Mouse (Mus musculus) hindbrain, postnatal 0 days (tissue): ENCODE measurements around the gene Susd1. TPM values are rescaled to one million over a fixed set of nuclear protein-coding genes. Genes with fewer than 3 reads are reported as not detected.

Experiments
- ATAC-seq: fragments of 200-750 bp; cut with Nextera tagmentation; 2 replicates; pipeline ENCODE4 v1.8.0; 2017; ENCODE audit warnings: mild to moderate bottlenecking, moderate TSS enrichment, moderate library complexity
- DNase-seq: peaks from one replicate; pipeline ENCODE4 v3.0.0-alpha.2; 2015; ENCODE audit warnings: low spot score
- H3K27ac ChIP-seq: fragments of 300-500 bp; sonication (generic); 2 replicates; pipeline ENCODE4 v1.5.1; 2014; ENCODE audit warnings: mild to moderate bottlenecking
- H3K27me3 ChIP-seq: fragments of 300-500 bp; sonication (generic); 2 replicates; pipeline ENCODE4 v1.6.1; 2014; ENCODE audit warnings: low read length, mixed read lengths; ENCODE audit not compliant: insufficient read depth
- H3K36me3 ChIP-seq: fragments of 300-500 bp; sonication (generic); 2 replicates; pipeline ENCODE4 v1.6.1; 2014; ENCODE audit warnings: low read length, mixed read lengths; ENCODE audit not compliant: insufficient read depth
- H3K4me1 ChIP-seq: fragments of 300-500 bp; sonication (generic); 2 replicates; pipeline ENCODE4 v1.6.1; 2014; ENCODE audit warnings: antibody characterized with exemption, low read length, mixed read lengths; ENCODE audit not compliant: insufficient read depth
- H3K4me2 ChIP-seq: fragments of 300-500 bp; sonication (generic); 2 replicates; pipeline ENCODE4 v1.6.1; 2014; ENCODE audit warnings: low read depth, mild to moderate bottlenecking, low read length, moderate library complexity, mixed read lengths
- H3K4me3 ChIP-seq: fragments of 300-500 bp; sonication (generic); 2 replicates; pipeline ENCODE4 v1.5.1; 2014; ENCODE audit warnings: low read length
- H3K9ac ChIP-seq: fragments of 300-500 bp; sonication (generic); replicated peaks from 2 replicates; pipeline ENCODE4 v1.6.1; 2014; ENCODE audit warnings: mild to moderate bottlenecking, low read length, moderate library complexity, mixed read lengths
- H3K9me3 ChIP-seq: fragments of 300-500 bp; sonication (generic); 2 replicates; pipeline ENCODE4 v1.6.1; 2016; ENCODE audit warnings: low read length, mixed read lengths
- CTCF ChIP-seq: IDR thresholded peaks from 2 replicates; pipeline ENCODE4 v1.5.1; 2016; ENCODE audit warnings: antibody characterized with exemption, control low read depth, low read depth
- WGBS: fragments of 180-500 bp; shearing (Covaris S2); extraction: QIAGEN DNeasy Blood & Tissue Kit; methylation state at CpG from one replicate; pipeline ENCODE4 v1.1.7; 2014; 5-methylcytosine and 5-hydroxymethylcytosine counted together
- polyA plus RNA-seq: library from polyadenylated mRNA; unstranded; fragments of >200 nt; fragmentation: Nextera tagmentation; extraction: Ambion mirVana; gene quantifications from 2 replicates; pipeline ENCODE4 v1.2.1, GENCODE M21; 2015
- total RNA-seq: library from RNA; depleted of rRNA; stranded (reverse); fragments of >200 nt; gene quantifications from 2 replicates; pipeline ENCODE4 v1.2.3, GENCODE M21; 2014

The Susd1 gene
- total and polyA plus RNA-seq, 2 experiments from 2014 or later: 2.7 to 10.8 TPM

- no peak for TF ChIP-seq CTCF
- no peak for ATAC-seq
- no peak overlapping the region for H3K9ac ChIP-seq
These were observed 65.8 kb downstream of the Susd1 start for GRCm38 (mm10) chr4:59372546-59373157.

GRCm38 (mm10) chr4:59371910-59372309, 66.5 kb downstream of the Susd1 start:
- 91% methylated on average over 5 of the region's 5 CpGs for WGBS
- H3K9me3 ChIP-seq: no peaks in the 10 kb centered on the region
- H3K4me2 ChIP-seq: no peak overlapping the region
- H3K36me3 ChIP-seq: no peaks in the 10 kb centered on the region
- no peaks in the 10 kb centered on the region for H3K4me1 ChIP-seq
- ATAC-seq (no peak), DNase-seq (no peak)
- H3K27me3 ChIP-seq: no peaks in the 10 kb centered on the region
- H3K4me3 ChIP-seq: no peak overlapping the region
- TF ChIP-seq CTCF: no peak
- H3K27ac ChIP-seq: no peak overlapping the region
- no peak overlapping the region for H3K9ac ChIP-seq

More at GRCm38 (mm10) chr4:59372546-59373157, 65.8 kb downstream of the Susd1 start:
- DNase-seq: peak; percentile 46
- no peaks in the 10 kb centered on the region for H3K36me3 ChIP-seq
- WGBS: 45% methylated on average over 5 of the region's 5 CpGs
- H3K27ac ChIP-seq: no peak overlapping the region
- no peaks in the 10 kb centered on the region for H3K4me1 ChIP-seq
- no peak overlapping the region for H3K4me3 ChIP-seq
- H3K27me3 ChIP-seq: no peaks in the 10 kb centered on the region
- H3K4me2 ChIP-seq: no peak overlapping the region
- H3K9me3 ChIP-seq: no peaks in the 10 kb centered on the region

DNA sequence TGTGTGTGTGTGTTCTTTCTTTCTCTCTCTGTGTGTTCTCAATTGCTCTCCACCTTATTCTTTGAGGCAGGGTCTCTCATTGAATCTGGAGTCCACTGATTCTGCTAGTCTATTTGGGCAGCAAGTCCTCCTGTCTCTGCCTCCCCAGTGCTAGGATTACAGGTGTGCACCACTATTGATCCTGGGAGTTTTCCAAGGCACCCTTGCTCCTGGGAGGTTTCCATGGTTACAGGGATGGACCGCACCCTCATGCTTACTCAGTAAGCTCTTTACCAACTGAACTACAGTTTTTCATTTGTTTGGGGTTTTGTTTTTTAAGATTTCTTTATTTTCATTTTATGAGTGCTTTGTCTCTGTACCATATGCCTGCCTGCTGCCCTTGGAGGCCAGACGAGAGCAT, 68.5 kb downstream of the Susd1 start:
- Histone ChIP-seq H3K36me3 (no peaks in the 10 kb centered on the region), H3K4me2 (no peak overlapping the region), H3K9me3 (no peaks in the 10 kb centered on the region), H3K4me3 (no peak overlapping the region), H3K27ac (no peak overlapping the region), H3K27me3 (no peaks in the 10 kb centered on the region), H3K4me1 (no peaks in the 10 kb centered on the region), H3K9ac (no peak overlapping the region)
- no peak for TF ChIP-seq CTCF
- WGBS: 93% methylated on average over 2 of the region's 2 CpGs
- DNase-seq (no peak), ATAC-seq (no peak)

- H3K4me2 ChIP-seq: no peak overlapping the region
- DNase-seq: no peak
- H3K27ac ChIP-seq: no peak overlapping the region
- no peak overlapping the region for H3K9ac ChIP-seq
- 82% methylated on average over 9 of the region's 9 CpGs for WGBS
- H3K4me3 ChIP-seq: no peak overlapping the region
- no peaks in the 10 kb centered on the region for H3K9me3 ChIP-seq
- no peaks in the 10 kb centered on the region for H3K4me1 ChIP-seq
- no peak for ATAC-seq
- no peaks in the 10 kb centered on the region for H3K27me3 ChIP-seq
- TF ChIP-seq CTCF: no peak
- no peaks in the 10 kb centered on the region for H3K36me3 ChIP-seq
These were observed 70.3 kb downstream of the Susd1 start for GRCm38 (mm10) chr4:59368118-59368517.

GRCm38 (mm10) chr4:59366206-59366605, 72.2 kb downstream of the Susd1 start:
- no peak for TF ChIP-seq CTCF

GRCm38 (mm10) chr4:59365571-59365970, 72.9 kb downstream of the Susd1 start:
- Histone ChIP-seq H3K27me3 (no peaks in the 10 kb centered on the region), H3K9ac (no peak overlapping the region), H3K9me3 (no peaks in the 10 kb centered on the region), H3K4me2 (no peak overlapping the region), H3K4me1 (no peaks in the 10 kb centered on the region), H3K27ac (no peak overlapping the region), H3K4me3 (no peak overlapping the region), H3K36me3 (no peaks in the 10 kb centered on the region)
- WGBS: 89% methylated on average over 12 of the region's 12 CpGs
- ATAC-seq (no peak), DNase-seq (no peak)
- no peak for TF ChIP-seq CTCF

More at GRCm38 (mm10) chr4:59366206-59366605, 72.2 kb downstream of the Susd1 start:
- H3K27me3 ChIP-seq: no peaks in the 10 kb centered on the region
- H3K4me3 ChIP-seq: no peak overlapping the region
- no peak for ATAC-seq
- DNase-seq: no peak
- WGBS: 93% methylated on average over 9 of the region's 9 CpGs
- H3K9ac ChIP-seq: no peak overlapping the region
- H3K9me3 ChIP-seq: no peaks in the 10 kb centered on the region
- no peak overlapping the region for H3K27ac ChIP-seq
- no peak overlapping the region for H3K4me2 ChIP-seq
- H3K36me3 ChIP-seq: no peaks in the 10 kb centered on the region
- no peaks in the 10 kb centered on the region for H3K4me1 ChIP-seq
